Mouse (Mus musculus): ENCODE measurements around the gene Rdh13. TPM values are rescaled to one million over a fixed set of nuclear protein-coding genes. Genes with fewer than 3 reads are reported as not detected.

Gene Rdh13
- 3.8 and 6.0 TPM in 2 replicates for polyA plus RNA-seq (2012)

GRCm38 (mm10) chr7:4445216-4445791 lies at the start of gene Rdh13:
Rdh13 (minus strand) TSS chr7:4445649.

GRCm38 (mm10) chr7:4460576-4461434 lies 15.4 kb upstream of the Rdh13 start, which contains the start of gene Eps8l1:
Eps8l1 (plus strand) TSS chr7:4460674.

DNA sequence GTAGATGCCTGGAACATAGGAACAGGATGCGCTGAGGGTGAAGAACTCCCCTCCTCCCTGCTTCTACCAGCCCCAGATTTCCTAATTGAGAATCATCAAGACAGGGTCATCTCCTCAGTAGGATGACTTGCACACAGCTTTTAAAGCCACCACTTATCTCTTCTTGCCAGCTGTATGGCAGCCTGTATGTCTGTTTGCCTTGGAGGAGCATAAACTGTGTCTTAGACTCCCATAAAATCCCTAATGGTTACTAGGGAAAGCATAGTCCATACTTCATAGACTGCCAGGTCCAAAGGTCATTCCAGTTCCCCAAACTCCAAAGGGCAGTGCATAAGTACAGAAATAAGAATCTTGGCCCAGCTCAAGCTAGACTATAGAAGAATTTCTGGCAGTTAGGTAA lies 47.7 kb downstream of the Rdh13 start, which contains the start of gene Gp6:
TSS of gene Gp6 (minus strand) at position 15 of the 400 bp plus-strand sequence.

Other genes starting within 250 kb of the Rdh13 start
- not detected in 2 replicates for gene Lilra5, start 207.9 kb downstream of the Rdh13 start, polyA plus RNA-seq (2012)
- 0.10 TPM in 1 of 2 replicates, not detected in the other for gene Ncr1, start 107.9 kb downstream of the Rdh13 start, polyA plus RNA-seq (2012)
- gene Gp6, start 47.9 kb downstream of the Rdh13 start, polyA plus RNA-seq (2012), result not detected in 2 replicates
- 11.9 and 14.4 TPM in 2 replicates for gene Eps8l1, start 15.0 kb upstream of the Rdh13 start, polyA plus RNA-seq (2012)
- gene Ppp1r12c, start 56.0 kb upstream of the Rdh13 start, polyA plus RNA-seq (2012), result 216 and 316 TPM in 2 replicates
- 11.7 and 17.0 TPM in 2 replicates for gene Tnnt1, start 70.7 kb upstream of the Rdh13 start, polyA plus RNA-seq (2012)
- 4.9 and 6.1 TPM in 2 replicates for gene Tnni3, start 78.6 kb upstream of the Rdh13 start, polyA plus RNA-seq (2012)
- gene Dnaaf3, start 86.8 kb upstream of the Rdh13 start, polyA plus RNA-seq (2012), result 12.8 and 13.5 TPM in 2 replicates
- gene Syt5, start 101.9 kb upstream of the Rdh13 start, polyA plus RNA-seq (2012), result 0.51 and 0.83 TPM in 2 replicates
- 0.21 TPM in 1 of 2 replicates, not detected in the other for gene Ptprh, start 158.4 kb upstream of the Rdh13 start, polyA plus RNA-seq (2012)
- gene Tmem86b, start 185.8 kb upstream of the Rdh13 start, polyA plus RNA-seq (2012), result 8.7 and 11.0 TPM in 2 replicates
- 283 and 305 TPM in 2 replicates for gene Ppp6r1, start 213.4 kb upstream of the Rdh13 start, polyA plus RNA-seq (2012)
- 124 and 128 TPM in 2 replicates for gene Hspbp1, start 239.4 kb upstream of the Rdh13 start, polyA plus RNA-seq (2012)
- gene Brsk1, start 245.0 kb upstream of the Rdh13 start, polyA plus RNA-seq (2012), result 0.13 and 0.35 TPM in 2 replicates